ENCODE assay signal across 8 mouse cellular contexts in genomic region chr10:13968989-13969388, GRCm38 (mm10). TPM values are rescaled to one million over a fixed set of nuclear protein-coding genes. Genes with fewer than 3 reads are reported as not detected.
DNase-seq lines count a peak whose midpoint lies in the region; ATAC-seq lines count a peak whose summit lies in the region.

No protein-coding gene starts in this region.

- H3K4me3 ChIP-seq in forebrain, embryonic 11.5 days (ENCODE audit: low read depth, low read length): no peak overlapping the region
- no peak overlapping the region for H3K4me3 ChIP-seq in forebrain, embryonic 13.5 days
- no peak overlapping the region for H3K4me3 ChIP-seq in neural tube, embryonic 11.5 days (ENCODE audit: low read depth, low read length)
- H3K4me3 ChIP-seq in forebrain, embryonic 16.5 days (replicated peaks; ENCODE audit: low read length): peak overlapping the region; percentile 18; the same call in 1 of the 2 replicates

- intact Hi-C loops in left cerebral cortex, postnatal 36 days (cut with DNase I): loop anchor here (5.0 to 10.0 kb wide), 8 partner anchors 48 to 416 kb away; partner anchors contain the start of gene Aig1

- H3K9me3 ChIP-seq in forebrain, embryonic 11.5 days (ENCODE audit: control insufficient read depth, low read length): no peaks in the 10 kb centered on the region
- no peaks in the 10 kb centered on the region for H3K9me3 ChIP-seq in forebrain, embryonic 13.5 days (replicated peaks)
- H3K9me3 ChIP-seq in neural tube, embryonic 11.5 days (ENCODE audit: control insufficient read depth, low read length): no peaks in the 10 kb centered on the region
- H3K9me3 ChIP-seq in forebrain, embryonic 16.5 days (ENCODE audit: control insufficient read depth, low read length): no peaks in the 10 kb centered on the region

- H3K4me1 ChIP-seq in forebrain, embryonic 11.5 days (replicated peaks; ENCODE audit: control insufficient read depth, insufficient read depth, low read length): no peaks in the 10 kb centered on the region
- H3K4me1 ChIP-seq in forebrain, embryonic 13.5 days: peaks cover 22% of the 10 kb centered on the region
- no peaks in the 10 kb centered on the region; the same call in 1 of the 2 replicates for H3K4me1 ChIP-seq in neural tube, embryonic 11.5 days (ENCODE audit: control insufficient read depth, insufficient read depth, low read length)
- peaks cover 17% of the 10 kb centered on the region for H3K4me1 ChIP-seq in forebrain, embryonic 16.5 days (replicated peaks; ENCODE audit: control insufficient read depth, insufficient read depth, low read length)

- H3K9ac ChIP-seq in forebrain, embryonic 11.5 days (ENCODE audit: low read length): no peak overlapping the region
- H3K9ac ChIP-seq in forebrain, embryonic 13.5 days: no peak overlapping the region
- no peak overlapping the region for H3K9ac ChIP-seq in neural tube, embryonic 11.5 days (ENCODE audit: low read length)
- H3K9ac ChIP-seq in forebrain, embryonic 16.5 days (replicated peaks; ENCODE audit: low read depth, low read length): no peak overlapping the region

- no peak overlapping the region for H3K27ac ChIP-seq in forebrain, embryonic 11.5 days (ENCODE audit: low read depth, low read length)
- no peak overlapping the region for H3K27ac ChIP-seq in forebrain, embryonic 13.5 days
- no peak overlapping the region for H3K27ac ChIP-seq in neural tube, embryonic 11.5 days (ENCODE audit: low read depth, low read length)
- H3K27ac ChIP-seq in forebrain, embryonic 16.5 days (ENCODE audit: low read length): no peak overlapping the region

- H3K36me3 ChIP-seq in forebrain, embryonic 11.5 days (ENCODE audit: control insufficient read depth, insufficient read depth, low read length): no peaks in the 10 kb centered on the region
- H3K36me3 ChIP-seq in forebrain, embryonic 13.5 days (ENCODE audit: poor library complexity, severe bottlenecking): no peaks in the 10 kb centered on the region
- H3K36me3 ChIP-seq in neural tube, embryonic 11.5 days (ENCODE audit: control insufficient read depth, insufficient read depth, low read length): no peaks in the 10 kb centered on the region
- no peaks in the 10 kb centered on the region for H3K36me3 ChIP-seq in forebrain, embryonic 16.5 days (ENCODE audit: control insufficient read depth, insufficient read depth)

- H3K4me2 ChIP-seq in forebrain, embryonic 11.5 days (ENCODE audit: low read depth, low read length, severe bottlenecking): peak overlapping the region; percentile 0; the same call in 1 of the 2 replicates
- H3K4me2 ChIP-seq in forebrain, embryonic 13.5 days: no peak overlapping the region; the same call in 1 of the 2 replicates
- no peak overlapping the region for H3K4me2 ChIP-seq in neural tube, embryonic 11.5 days (ENCODE audit: low read depth)
- H3K4me2 ChIP-seq in forebrain, embryonic 16.5 days (ENCODE audit: low read length): peak overlapping the region; percentile 13; the same call in 1 of the 2 replicates

- 20% methylated on average over 8 of the region's 8 CpGs for WGBS in forebrain, embryonic 11.5 days
- WGBS in forebrain, embryonic 13.5 days: 21% methylated on average over 8 of the region's 8 CpGs
- 21% methylated on average over 8 of the region's 8 CpGs for WGBS in neural tube, embryonic 11.5 days
- WGBS in forebrain, embryonic 16.5 days: 18% methylated on average over 8 of the region's 8 CpGs

- no peaks in the 10 kb centered on the region for H3K27me3 ChIP-seq in forebrain, embryonic 11.5 days (ENCODE audit: control insufficient read depth, insufficient read depth, low read length)
- H3K27me3 ChIP-seq in forebrain, embryonic 13.5 days: peaks cover 3% of the 10 kb centered on the region; the same call in 1 of the 2 replicates
- no peaks in the 10 kb centered on the region for H3K27me3 ChIP-seq in neural tube, embryonic 11.5 days (ENCODE audit: control insufficient read depth, insufficient read depth, low read length)
- no peaks in the 10 kb centered on the region for H3K27me3 ChIP-seq in forebrain, embryonic 16.5 days (replicated peaks; ENCODE audit: control insufficient read depth, insufficient read depth, low read length)

- no peak for DNase-seq in forebrain, embryonic 11.5 days (ENCODE audit: low spot score)
- DNase-seq in neural tube, embryonic 11.5 days (ENCODE audit: low spot score): peak; percentile 37
- DNase-seq in neural tube, embryonic 10.5 days (ENCODE audit: extremely low spot score, low spot score): no peak
- DNase-seq in left cerebral cortex, postnatal 36 days (ENCODE audit: low spot score in 2 of 2): no peak
- DNase-seq in c-Kit-positive CD71-positive TER-119-positive erythroid progenitor cells, embryonic 14.5 days (ENCODE audit: low spot score): no peak

- ATAC-seq in forebrain, embryonic 11.5 days (replicated peaks; ENCODE audit: low FRiP score): no peak
- no peak for ATAC-seq in forebrain, embryonic 13.5 days
- no peak for ATAC-seq in neural tube, embryonic 11.5 days (ENCODE audit: insufficient read depth, low FRiP score, low TSS enrichment)
- ATAC-seq in forebrain, embryonic 16.5 days: no peak
- peak; percentile 66 for ATAC-seq in megakaryocyte-erythroid progenitor cell, adult 5-6 weeks (replicated peaks; ENCODE audit: low FRiP score, low TSS enrichment, poor library complexity, severe bottlenecking)

RNA-seq across cellular contexts. Expression of gene Hivep2, which starts 3.1 kb away (rescaled TPM):
- 3.6 and 4.7 TPM in 2 replicates for polyA plus RNA-seq in forebrain, embryonic 11.5 days (2014; fragmentation: Nextera tagmentation; extraction: Ambion mirVana)
- 5.3 and 7.3 TPM in 2 replicates for polyA plus RNA-seq in forebrain, embryonic 13.5 days (2015; fragmentation: Nextera tagmentation; extraction: Ambion mirVana)
- polyA plus RNA-seq in neural tube, embryonic 11.5 days (2014; fragmentation: Nextera tagmentation; extraction: Ambion mirVana): 5.0 and 7.4 TPM in 2 replicates
- 31.0 and 36.3 TPM in 2 replicates for polyA plus RNA-seq in forebrain, embryonic 16.5 days (2015; fragmentation: Nextera tagmentation; extraction: Ambion mirVana)
- total RNA-seq in megakaryocyte-erythroid progenitor cell, adult 5-6 weeks (2014; fragmentation: Nextera tagmentation): 2.8 and 3.7 TPM in 2 replicates
- 0.46 and 0.94 TPM in 2 replicates for total RNA-seq in megakaryocyte-erythroid progenitor cell, adult 5-6 weeks (2017)
- 100 to 1,000 TPM; 250 to 257 TPM for total RNA-seq in left cerebral cortex, postnatal 36 days (2021)

Comparison
In these comparisons a context has a peak if more than half of its experiments do, and no peak if none do; other contexts are left out.
1. H3K4me2 ChIP-seq: peak in forebrain, embryonic 11.5 days (single experiment) and forebrain, embryonic 16.5 days (single experiment); none in forebrain, embryonic 13.5 days (single experiment) and neural tube, embryonic 11.5 days (single experiment).